Mouse (Mus musculus) G1E (cell line): ENCODE data around the gene Lrrc1. TPM values are rescaled to one million over a fixed set of nuclear protein-coding genes. Genes with fewer than 3 reads are reported as not detected.

Source experiments
- ATAC-seq: 2 replicates; pipeline ENCODE4 v1.8.0; 2016; ENCODE audit warnings: mild to moderate bottlenecking; ENCODE audit not compliant: insufficient number of reproducible peaks, poor library complexity, low FRiP score, severe bottlenecking; ENCODE audit errors: extremely low read depth
- DNase-seq: peaks from one replicate; pipeline ENCODE4 v3.0.0; 2012; ENCODE audit warnings: low spot score
- H3K27me3 ChIP-seq: 2 replicates; pipeline ENCODE4 v1.6.1; 2012; ENCODE audit warnings: mild to moderate bottlenecking, low read length, inconsistent platforms; ENCODE audit not compliant: insufficient read depth
- H3K36me3 ChIP-seq: replicated peaks from 2 replicates; pipeline ENCODE3; 2012; ENCODE audit warnings: mild to moderate bottlenecking, inconsistent platforms
- H3K4me1 ChIP-seq: 2 replicates; pipeline ENCODE4 v1.6.1; 2012; ENCODE audit warnings: low read depth, low read length, inconsistent platforms, mixed read lengths; ENCODE audit not compliant: insufficient read depth
- H3K4me3 ChIP-seq: 2 replicates; pipeline ENCODE4 v1.5.1; 2012; ENCODE audit warnings: low read depth, mild to moderate bottlenecking, inconsistent platforms, low read length, moderate library complexity, mixed read lengths
- H3K9me3 ChIP-seq: replicated peaks from 2 replicates; pipeline ENCODE4 v1.6.1; 2012; ENCODE audit warnings: inconsistent platforms
- CTCF ChIP-seq: IDR thresholded peaks from 2 replicates; pipeline ENCODE4 v1.5.1; 2012; ENCODE audit warnings: low read depth, low read length, inconsistent platforms, mixed read lengths
- GATA1 ChIP-seq: IDR thresholded peaks from 2 replicates; pipeline ENCODE4 v1.6.1; 2012; ENCODE audit warnings: borderline replicate concordance, low read length, inconsistent platforms, mixed read lengths
- GATA2 ChIP-seq: IDR thresholded peaks from 2 replicates; pipeline ENCODE4 v1.6.1; 2012; ENCODE audit warnings: low read depth, low read length, inconsistent platforms, borderline replicate concordance
- POLR2AphosphoS5 ChIP-seq: IDR thresholded peaks from 2 replicates; pipeline ENCODE4 v1.6.1; 2012; ENCODE audit warnings: low read depth, low read length, inconsistent platforms; ENCODE audit not compliant: insufficient replicate concordance
- TAL1 ChIP-seq: conservative IDR thresholded peaks from 2 replicates; pipeline ENCODE4 v1.6.1; 2012; ENCODE audit warnings: low read depth, low read length, inconsistent platforms, mixed read lengths
- polyA plus RNA-seq: library from polyadenylated mRNA; stranded (reverse); fragments of >175 nt; gene quantifications from 2 replicates; pipeline ENCODE4 v1.2.3, GENCODE M21; 2012
- total RNA-seq, 2 experiments: library from RNA; stranded (forward) in 1 of 2; stranded (reverse) in 1 of 2; fragments of 200-1000 nt in 1 of 2; fragments of >200 nt in 1 of 2; fragmentation: Nextera tagmentation in 1 of 2; gene quantifications; 2 replicates each; pipeline ENCODE4 v1.2.3; 2014 to 2017

Lrrc1 gene
- total and polyA plus RNA-seq, 3 experiments: 0.16 TPM; not detected in 2

- no peaks in the 10 kb centered on the region for H3K36me3 ChIP-seq
- no peak overlapping the region for H3K4me3 ChIP-seq
- ATAC-seq: no peak
- H3K27me3 ChIP-seq: no peaks in the 10 kb centered on the region
- TF ChIP-seq CTCF (no peak), GATA2 (no peak), TAL1 (no peak), POLR2AphosphoS5 (no peak), GATA1 (no peak)
- H3K4me1 ChIP-seq: no peaks in the 10 kb centered on the region
- no peak for DNase-seq
- H3K9me3 ChIP-seq: peaks cover 13% of the 10 kb centered on the region
Measured at GRCm38 (mm10) chr9:77551036-77551512, 6.4 kb upstream of the Lrrc1 start.

- TF ChIP-seq CTCF: no peak
- no peak for TF ChIP-seq TAL1
- no peak for TF ChIP-seq GATA2
- no peak for TF ChIP-seq GATA1
- no peak for TF ChIP-seq POLR2AphosphoS5
- H3K9me3 ChIP-seq: peaks cover 40% of the 10 kb centered on the region
- no peak overlapping the region for H3K4me3 ChIP-seq
- no peaks in the 10 kb centered on the region for H3K36me3 ChIP-seq
- H3K4me1 ChIP-seq: no peaks in the 10 kb centered on the region
- DNase-seq (no peak), ATAC-seq (no peak)
- no peaks in the 10 kb centered on the region for H3K27me3 ChIP-seq
Measured at GRCm38 (mm10) chr9:77546010-77546409, 1.3 kb upstream of the Lrrc1 start.

GRCm38 (mm10) chr9:77545068-77545421, 375 bp upstream of the Lrrc1 start:
- ATAC-seq (no peak), DNase-seq (no peak)
- Histone ChIP-seq H3K9me3 (peaks cover 42% of the 10 kb centered on the region), H3K4me1 (no peaks in the 10 kb centered on the region), H3K27me3 (no peaks in the 10 kb centered on the region), H3K36me3 (no peaks in the 10 kb centered on the region), H3K4me3 (no peak overlapping the region)
- TF ChIP-seq TAL1: no peak
- TF ChIP-seq CTCF: no peak
- no peak for TF ChIP-seq POLR2AphosphoS5
- no peak for TF ChIP-seq GATA1
- TF ChIP-seq GATA2: no peak

GRCm38 (mm10) chr9:77543351-77544321, 1.0 kb downstream of the Lrrc1 start:
- no peaks in the 10 kb centered on the region for H3K4me1 ChIP-seq
- DNase-seq (no peak), ATAC-seq (no peak)
- TF ChIP-seq GATA2 (no peak), GATA1 (no peak), TAL1 (no peak)
- no peaks in the 10 kb centered on the region for H3K27me3 ChIP-seq
- peaks cover 48% of the 10 kb centered on the region for H3K9me3 ChIP-seq
- H3K36me3 ChIP-seq: no peaks in the 10 kb centered on the region
- no peak overlapping the region; the same call in 1 of the 2 replicates for H3K4me3 ChIP-seq

- no peaks in the 10 kb centered on the region; the same call in 1 of the 2 replicates for H3K27me3 ChIP-seq
- peaks cover 65% of the 10 kb centered on the region for H3K9me3 ChIP-seq
- no peaks in the 10 kb centered on the region for H3K36me3 ChIP-seq
- H3K4me3 ChIP-seq: no peak overlapping the region
- H3K4me1 ChIP-seq: no peaks in the 10 kb centered on the region
- ATAC-seq: no peak
- DNase-seq: no peak
- TF ChIP-seq GATA1 (no peak), POLR2AphosphoS5 (no peak), CTCF (no peak), GATA2 (no peak), TAL1 (no peak)
Measured at GRCm38 (mm10) chr9:77541556-77541955, 3.1 kb downstream of the Lrrc1 start.

GRCm38 (mm10) chr9:77539232-77539631, 5.4 kb downstream of the Lrrc1 start:
- peaks cover 61% of the 10 kb centered on the region for H3K9me3 ChIP-seq
- no peak for DNase-seq
- H3K36me3 ChIP-seq: no peaks in the 10 kb centered on the region
- no peak overlapping the region for H3K4me3 ChIP-seq
- no peaks in the 10 kb centered on the region for H3K4me1 ChIP-seq
- no peaks in the 10 kb centered on the region; the same call in 1 of the 2 replicates for H3K27me3 ChIP-seq
- no peak for ATAC-seq
- TF ChIP-seq POLR2AphosphoS5 (no peak), GATA2 (no peak), GATA1 (no peak)
